Mouse (Mus musculus) c-Kit-negative CD71-positive TER-119-positive erythroid progenitor cells, embryonic 14.5 days (primary cell): ENCODE measurements around the gene Sspo.

ENCODE experiments used
- DNase-seq: peaks from one replicate; pipeline ENCODE4 v3.0.0-alpha.2; 2013; ENCODE audit warnings: low read depth, low spot score

Sspo gene

GRCm38 (mm10) chr6:48539860-48540259 is 91.8 kb downstream of the Sspo start:
- DNase-seq, result no peak

- DNase-seq, result no peak
Measured at GRCm38 (mm10) chr6:48540721-48541120, 92.7 kb downstream of the Sspo start.

- no peak for DNase-seq
Measured at GRCm38 (mm10) chr6:48541560-48542450, 93.8 kb downstream of the Sspo start.

- no peak for DNase-seq
Measured at GRCm38 (mm10) chr6:48542631-48543030, 94.6 kb downstream of the Sspo start.

GRCm38 (mm10) chr6:48545251-48545650 is 97.2 kb downstream of the Sspo start:
- DNase-seq, result no peak

GRCm38 (mm10) chr6:48546271-48546670 is 98.2 kb downstream of the Sspo start:
- no peak for DNase-seq

GRCm38 (mm10) chr6:48546858-48547257 is 98.8 kb downstream of the Sspo start:
- no peak for DNase-seq

- no peak for DNase-seq
Measured at GRCm38 (mm10) chr6:48548314-48548713, 100.3 kb downstream of the Sspo start.
